Mouse (Mus musculus): ENCODE data around the gene Fads2.

- no peak for TF ChIP-seq GATA1 (IDR thresholded peaks at IDR 0.05; ENCODE audit: low read length)
- TF ChIP-seq TAL1 (IDR thresholded peaks at IDR 0.05; ENCODE audit: low read length), result no peak
Measured at GRCm38 (mm10) chr19:10058352-10058825, 43.2 kb downstream of the Fads2 start.
